Mouse (Mus musculus) left cerebral cortex, postnatal 25 days (tissue): ENCODE measurements around the gene Mkrn2os. TPM values are rescaled to one million over a fixed set of nuclear protein-coding genes. Genes with fewer than 3 reads are reported as not detected.
"Not testable (repeated sequence)": the region's sequence is repeated elsewhere in the genome, so short reads cannot be mapped to it uniquely, and the experiment has no call there.

ENCODE experiments used
- DNase-seq, 2 experiments: peaks; one replicate each; pipeline ENCODE4 v3.0.0; 2022; ENCODE audit warnings: low spot score in 2 of 2, mixed read lengths in 1 of 2
- intact Hi-C: fragments of 180-260 bp; cut with DNase I; formaldehyde crosslinking; loops from one replicate; pipeline ENCODE4 v1.15.1; 2025
- total RNA-seq, 2 experiments: library from RNA; stranded (reverse); gene quantifications; 2 replicates each; pipeline ENCODE4 v1.2.3; 2021

Gene Mkrn2os
- not detected for total RNA-seq

GRCm38 (mm10) chr6:115592458-115592857 is at the start of gene Mkrn2os:
Gene Mkrn2os, minus strand, starts transcription at chr6:115592576.
- no peak for DNase-seq
- intact Hi-C loops, result no loop called here

GRCm38 (mm10) chr6:115638188-115638587 is 45.8 kb upstream of the Mkrn2os start:
- DNase-seq, intact Hi-C loops: not testable (repeated sequence)

GRCm38 (mm10) chr6:115634015-115634414 is 41.6 kb upstream of the Mkrn2os start:
- intact Hi-C loops, result no loop called here
- DNase-seq, result no peak

- intact Hi-C loops, result no loop called here
- DNase-seq, result no peak
These were observed 38.9 kb upstream of the Mkrn2os start for GRCm38 (mm10) chr6:115631056-115631795.

- DNase-seq, result no peak
- intact Hi-C loops, result no loop called here
These were observed 33.7 kb upstream of the Mkrn2os start for GRCm38 (mm10) chr6:115626121-115626520.

GRCm38 (mm10) chr6:115620942-115621341 is 28.6 kb upstream of the Mkrn2os start:
- no peak for DNase-seq
- intact Hi-C loops, result no loop called here

GRCm38 (mm10) chr6:115619818-115620217 is 27.4 kb upstream of the Mkrn2os start:
- no peak for DNase-seq
- intact Hi-C loops, result no loop called here

- DNase-seq, result no peak
- intact Hi-C loops, result no loop called here
These were observed 23.6 kb upstream of the Mkrn2os start for GRCm38 (mm10) chr6:115615983-115616382.

GRCm38 (mm10) chr6:115613793-115614192 is 21.4 kb upstream of the Mkrn2os start:
- intact Hi-C loops, result loop anchor here (5.0 kb wide), 1 partner anchor 194 kb away; the partner anchor contains the start of gene Rpl32
- DNase-seq, result peak in 1 of 2 experiments; percentile 77

GRCm38 (mm10) chr6:115610301-115610700 is 17.9 kb upstream of the Mkrn2os start:
- intact Hi-C loops, result loop anchor here (5.0 kb wide), 1 partner anchor 197 kb away; the partner anchor contains the start of gene Rpl32
- DNase-seq, result no peak

- intact Hi-C loops, result no loop called here
- no peak for DNase-seq
These were observed 16.7 kb upstream of the Mkrn2os start for GRCm38 (mm10) chr6:115609121-115609520.

- intact Hi-C loops, result no loop called here
- peak; percentile 50 to 85 for DNase-seq
These were observed 15.1 kb upstream of the Mkrn2os start for GRCm38 (mm10) chr6:115607429-115607828.

- intact Hi-C loops, result no loop called here
- no peak for DNase-seq
These were observed 14.1 kb upstream of the Mkrn2os start for GRCm38 (mm10) chr6:115606461-115606860.

- intact Hi-C loops, result loop anchor here (2.0 kb wide), 1 partner anchor 75 kb away; the partner anchor contains the start of gene Raf1
- peak; percentile 75 to 84 for DNase-seq
These were observed 9.5 kb upstream of the Mkrn2os start, which contains the start of gene Mkrn2 for GRCm38 (mm10) chr6:115601715-115602523. Gene Mkrn2, plus strand, starts transcription at chr6:115601902.

- no peak for DNase-seq
- intact Hi-C loops, result loop anchor here (2.0 kb wide), 1 partner anchor 75 kb away; the partner anchor contains the start of gene Raf1
These were observed 8.9 kb upstream of the Mkrn2os start for GRCm38 (mm10) chr6:115601322-115601714.

- DNase-seq, result no peak
- intact Hi-C loops, result no loop called here
These were observed 3.3 kb upstream of the Mkrn2os start for GRCm38 (mm10) chr6:115595667-115596066.

GRCm38 (mm10) chr6:115594463-115594862 is 2.1 kb upstream of the Mkrn2os start:
- intact Hi-C loops, result no loop called here
- no peak for DNase-seq

GRCm38 (mm10) chr6:115593252-115593651 is 876 bp upstream of the Mkrn2os start:
- intact Hi-C loops, result no loop called here
- DNase-seq, result no peak

GRCm38 (mm10) chr6:115591692-115592359 is 550 bp downstream of the Mkrn2os start:
- DNase-seq, result no peak
- intact Hi-C loops, result no loop called here

- DNase-seq, result no peak
- intact Hi-C loops, result no loop called here
These were observed 6.1 kb downstream of the Mkrn2os start for GRCm38 (mm10) chr6:115586321-115586720.
